Mouse (Mus musculus) olfactory bulb, adult 2 months (tissue): ENCODE data around the gene Ak6. TPM values are rescaled to one million over a fixed set of nuclear protein-coding genes. Genes with fewer than 3 reads are reported as not detected.

ENCODE experiments used
- H3K27ac ChIP-seq: fragments of 200-500 bp; 2 replicates; pipeline ENCODE4 v1.5.1; 2012; ENCODE audit warnings: low read depth, low read length; ENCODE audit not compliant: insufficient read depth
- H3K4me1 ChIP-seq: fragments of 200-500 bp; 2 replicates; pipeline ENCODE4 v1.6.1; 2012; ENCODE audit warnings: low read length; ENCODE audit not compliant: control insufficient read depth, insufficient read depth
- H3K4me3 ChIP-seq: fragments of 200-500 bp; 2 replicates; pipeline ENCODE4 v1.5.1; 2012; ENCODE audit warnings: mild to moderate bottlenecking, low read depth, low read length, moderate library complexity; ENCODE audit not compliant: insufficient read depth
- CTCF ChIP-seq: fragments of 200-500 bp; IDR thresholded peaks from 2 replicates; pipeline ENCODE4 v1.5.1; 2012; ENCODE audit warnings: low read depth, mild to moderate bottlenecking, low read length, moderate library complexity; ENCODE audit not compliant: insufficient read depth
- POLR2A ChIP-seq: fragments of 200-500 bp; IDR thresholded peaks from 2 replicates; pipeline ENCODE4 v1.6.1; 2012; ENCODE audit warnings: mild to moderate bottlenecking, low read depth, low read length, moderate library complexity; ENCODE audit not compliant: insufficient read depth
- WGBS: fragments of 180-500 bp; shearing (Covaris S2); methylation state at CpG from one replicate; pipeline ENCODE4 v1.1.7; 2018; 5-methylcytosine and 5-hydroxymethylcytosine counted together
- polyA plus RNA-seq: library from polyadenylated mRNA; stranded (reverse); fragments of >200 nt; gene quantifications from 2 replicates; pipeline ENCODE4 v1.2.4, GENCODE M21; 2012; ENCODE audit warnings: low replicate concordance; ENCODE audit not compliant: missing spikeins, insufficient read depth, insufficient read length

The Ak6 gene
- polyA plus RNA-seq, 1 experiment, result not detected

- H3K27ac ChIP-seq, result no peak overlapping the region
- 73% methylated on average over 7 of the region's 7 CpGs for WGBS
- TF ChIP-seq POLR2A (no peak), CTCF (no peak)
- no peak overlapping the region for H3K4me3 ChIP-seq
- no peaks in the 10 kb centered on the region for H3K4me1 ChIP-seq
These were observed 36.7 kb downstream of the Ak6 start for GRCm38 (mm10) chr13:100687513-100687912.

- H3K4me3 ChIP-seq, result no peak overlapping the region
- H3K27ac ChIP-seq, result no peak overlapping the region
- no peaks in the 10 kb centered on the region for H3K4me1 ChIP-seq
- WGBS, result 57% methylated on average over 3 of the region's 3 CpGs
- TF ChIP-seq CTCF (no peak), POLR2A (no peak)
These were observed 46.8 kb downstream of the Ak6 start for GRCm38 (mm10) chr13:100697541-100697940.

GRCm38 (mm10) chr13:100698866-100699265 lies 48.1 kb downstream of the Ak6 start:
- Histone ChIP-seq H3K4me3 (no peak overlapping the region), H3K27ac (no peak overlapping the region), H3K4me1 (no peaks in the 10 kb centered on the region)
- 95% methylated on average over 10 of the region's 10 CpGs for WGBS
- no peak for TF ChIP-seq POLR2A

GRCm38 (mm10) chr13:100703468-100703867 lies 52.7 kb downstream of the Ak6 start:
- 95% methylated on average over 2 of the region's 2 CpGs for WGBS
- Histone ChIP-seq H3K4me3 (no peak overlapping the region), H3K27ac (no peak overlapping the region), H3K4me1 (no peaks in the 10 kb centered on the region)
- no peak for TF ChIP-seq POLR2A
- no peak for TF ChIP-seq CTCF

- 94% methylated on average over 7 of the region's 7 CpGs for WGBS
- H3K4me3 ChIP-seq, result no peak overlapping the region
- no peak overlapping the region for H3K27ac ChIP-seq
- TF ChIP-seq CTCF (no peak), POLR2A (no peak)
- H3K4me1 ChIP-seq, result no peaks in the 10 kb centered on the region
These were observed 55.4 kb downstream of the Ak6 start for GRCm38 (mm10) chr13:100706206-100706605.

- Histone ChIP-seq H3K4me3 (no peak overlapping the region), H3K4me1 (no peaks in the 10 kb centered on the region), H3K27ac (no peak overlapping the region)
- TF ChIP-seq POLR2A, result no peak
- no peak for TF ChIP-seq CTCF
- whole genome bisulfite sequencing, result 94% methylated on average over 6 of the region's 6 CpGs
These were observed 64.7 kb downstream of the Ak6 start for GRCm38 (mm10) chr13:100715467-100715866.

Other genes starting within 250 kb of the Ak6 start
- not detected in 2 replicates for gene Naip1, start 198.1 kb upstream of the Ak6 start, polyA plus RNA-seq
- not detected in 2 replicates for gene Gtf2h2, start 158.4 kb upstream of the Ak6 start, polyA plus RNA-seq
- not detected in 2 replicates for gene Ocln, start 98.3 kb upstream of the Ak6 start, polyA plus RNA-seq
- gene Marveld2, start 34.0 kb upstream of the Ak6 start, polyA plus RNA-seq, result not detected in 2 replicates
- gene Rad17, start 72 bp downstream of the Ak6 start, polyA plus RNA-seq, result not detected in 2 replicates
- gene Taf9, start 600 bp downstream of the Ak6 start, polyA plus RNA-seq, result not detected in 2 replicates
- gene Ccdc125, start 18.7 kb downstream of the Ak6 start, polyA plus RNA-seq, result not detected in 2 replicates
- not detected in 2 replicates for gene Cdk7, start 80.0 kb downstream of the Ak6 start, polyA plus RNA-seq
- not detected in 2 replicates for gene Mrps36, start 93.7 kb downstream of the Ak6 start, polyA plus RNA-seq
- not detected in 2 replicates for gene Cenph, start 124.9 kb downstream of the Ak6 start, polyA plus RNA-seq
- gene Ccnb1, start 135.6 kb downstream of the Ak6 start, polyA plus RNA-seq, result not detected in 2 replicates
- not detected in 2 replicates for gene Slc30a5, start 182.4 kb downstream of the Ak6 start, polyA plus RNA-seq